Mouse (Mus musculus): ENCODE results near the gene Tlr5.

DNA sequence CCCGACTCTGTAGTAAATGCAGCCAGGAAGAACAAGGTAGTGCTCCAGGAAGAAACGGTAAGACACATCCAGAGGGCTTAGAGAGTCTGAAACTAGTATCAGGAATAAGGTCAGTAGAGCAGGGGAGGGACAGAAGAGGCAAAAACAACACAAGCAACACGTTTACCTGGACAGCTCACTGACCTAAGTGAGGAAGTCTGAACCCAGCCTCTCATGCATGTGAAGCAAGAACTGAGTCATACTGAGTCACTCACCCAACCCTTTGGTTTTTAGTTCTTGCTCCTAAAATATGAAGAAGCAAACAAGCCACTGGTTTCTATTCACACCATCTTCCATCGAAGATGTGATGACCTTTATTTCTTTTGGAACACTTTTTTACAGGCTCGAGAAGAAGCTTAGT lies 9.9 kb upstream of the Tlr5 start:
- TF ChIP-seq CTCF (IDR thresholded peaks at IDR 0.05 in 2 of 3, conservative IDR thresholded peaks at IDR 0.05 in 1 of 3; ENCODE audit: control insufficient read depth in 1 of 3, insufficient read depth in 1 of 3, low read depth in 2 of 3, low read length in 3 of 3, poor library complexity in 1 of 3, severe bottlenecking in 1 of 3) (no peak), ZKSCAN1 (IDR thresholded peaks at IDR 0.05; ENCODE audit: low read depth, low read length) (no peak), ETS1 (IDR thresholded peaks at IDR 0.05; ENCODE audit: low read depth, low read length) (no peak), RCOR1 (IDR thresholded peaks at IDR 0.05; ENCODE audit: low read depth, low read length) (no peak), POLR2A (IDR thresholded peaks at IDR 0.05; ENCODE audit: control insufficient read depth in 1 of 2, insufficient read depth in 1 of 2, low read depth in 1 of 2, low read length in 2 of 2, poor library complexity in 1 of 2) (no peak), USF1 (IDR thresholded peaks at IDR 0.05; ENCODE audit: low read depth, low read length) (no peak), RAD21 (IDR thresholded peaks at IDR 0.05; ENCODE audit: low read depth, low read length) (no peak), ZMIZ1 (IDR thresholded peaks at IDR 0.05; ENCODE audit: low read depth, low read length) (no peak), EP300 (IDR thresholded peaks at IDR 0.05; ENCODE audit: low read depth in 1 of 2, low read length in 2 of 2) (no peak), ZNF384 (IDR thresholded peaks at IDR 0.05; ENCODE audit: low read depth, low read length) (no peak), POLR2AphosphoS2 (IDR thresholded peaks at IDR 0.05; ENCODE audit: low read length) (no peak), ELF1 (IDR thresholded peaks at IDR 0.05; ENCODE audit: low read depth, low read length) (no peak), KAT2A (conservative IDR thresholded peaks at IDR 0.05; ENCODE audit: low read depth, low read length) (no peak), CHD1 (IDR thresholded peaks at IDR 0.05; ENCODE audit: low read depth, low read length) (no peak)

Measured in MEL (cell line).